Mouse (Mus musculus): ENCODE measurements around the gene Abhd6.

The Abhd6 gene

DNA sequence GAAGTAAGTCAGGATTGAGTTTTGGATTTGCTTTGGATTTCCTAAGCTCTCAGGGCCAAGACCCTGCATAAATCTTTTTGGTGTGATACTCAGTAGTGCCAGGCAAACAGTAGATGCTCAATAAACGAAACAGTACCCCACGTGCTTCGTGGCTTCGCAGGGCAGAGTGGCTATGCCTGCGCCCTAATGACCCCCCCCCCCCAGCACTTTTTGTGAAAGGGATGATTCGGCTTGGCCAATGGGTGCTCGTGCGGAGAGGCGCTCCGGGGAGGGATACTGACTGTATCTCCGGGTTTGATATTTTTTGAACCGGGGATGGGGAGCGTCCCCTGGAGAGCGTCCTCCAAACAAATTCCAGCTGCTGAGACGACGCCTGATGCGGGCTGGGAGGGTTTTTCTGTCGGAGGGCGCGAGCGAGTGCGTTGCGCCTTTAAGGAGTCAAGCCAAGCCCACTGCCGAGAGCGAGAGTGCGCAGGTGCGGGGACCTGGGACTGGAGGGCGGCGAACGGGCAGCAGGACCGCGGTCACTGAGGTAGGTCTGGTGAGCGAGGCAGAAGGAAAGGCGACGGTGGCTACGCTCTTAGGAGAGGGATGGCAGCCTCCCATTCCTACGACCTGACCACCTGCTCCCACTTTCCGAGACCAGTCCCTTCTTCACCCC is at the start of gene Abhd6:
Gene Abhd6, plus strand, starts transcription at position 471 of the 661 bp plus-strand sequence.
- peak; percentile 7 for DNase-seq (ENCODE audit: low read depth)

DNA sequence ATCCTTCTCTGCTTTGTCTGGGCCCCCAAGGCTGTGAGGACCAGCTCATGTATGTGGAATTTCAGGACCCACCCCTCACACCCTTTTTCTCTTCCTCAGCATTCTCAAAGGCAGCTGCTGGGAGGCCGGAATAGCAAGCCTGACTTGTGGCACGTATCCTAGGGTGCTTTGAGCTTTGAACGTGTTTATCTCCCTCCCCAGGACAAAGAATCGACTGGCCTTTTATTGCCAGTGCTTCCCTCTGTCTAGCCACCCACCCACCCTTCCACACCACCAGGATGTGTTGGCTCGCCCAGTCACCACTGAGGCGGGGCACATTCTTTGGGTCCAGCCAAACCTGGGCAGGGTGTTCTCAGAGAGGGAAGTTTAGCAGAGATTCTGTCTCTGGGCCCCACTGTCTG is 48.6 kb upstream of the Abhd6 start:
- no peak for DNase-seq (ENCODE audit: low read depth)

DNA sequence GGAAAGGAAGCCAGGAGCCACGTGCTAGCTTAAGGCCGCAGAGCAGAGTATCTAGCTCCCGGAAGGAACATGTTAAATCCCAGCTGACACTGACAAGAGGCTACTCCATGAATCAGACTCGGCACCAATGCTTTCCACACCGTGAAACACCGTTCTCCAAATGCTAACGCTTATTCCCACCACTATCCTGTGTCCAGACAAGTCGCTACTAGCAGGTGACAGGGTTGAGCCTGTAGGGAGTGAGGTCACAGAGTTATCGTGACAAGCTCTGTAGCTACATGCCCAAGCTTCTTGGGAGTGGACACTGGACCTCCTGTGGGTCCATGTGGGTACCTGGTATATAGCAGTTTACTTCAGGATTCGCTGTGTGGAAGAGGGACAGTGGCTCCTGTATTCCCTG is 46.3 kb upstream of the Abhd6 start:
- no peak for DNase-seq (ENCODE audit: low read depth)

DNA sequence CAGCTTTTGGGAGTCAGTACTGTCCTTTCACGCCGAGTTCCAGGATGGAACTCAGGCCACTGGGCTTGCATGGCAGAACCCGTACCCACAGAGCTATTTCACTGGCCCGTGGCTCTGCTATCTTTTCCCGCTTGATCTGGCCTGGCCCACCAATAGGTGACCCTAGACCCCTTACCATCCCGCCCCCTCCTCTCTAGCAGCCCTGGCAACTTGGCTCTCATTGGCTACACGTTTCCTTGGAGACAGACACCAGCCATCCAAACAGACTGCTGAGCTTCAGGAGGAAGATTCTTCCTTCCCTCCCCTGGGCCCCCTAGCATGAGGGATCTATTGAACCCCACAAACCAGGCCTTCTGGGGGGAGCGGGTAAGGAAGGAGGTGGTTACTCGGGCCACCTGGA is 45.7 kb upstream of the Abhd6 start, which contains the start of gene Gm45521:
Gene Gm45521, plus strand, starts transcription at position 240 of the 400 bp plus-strand sequence.
- DNase-seq (ENCODE audit: low read depth), result no peak

DNA sequence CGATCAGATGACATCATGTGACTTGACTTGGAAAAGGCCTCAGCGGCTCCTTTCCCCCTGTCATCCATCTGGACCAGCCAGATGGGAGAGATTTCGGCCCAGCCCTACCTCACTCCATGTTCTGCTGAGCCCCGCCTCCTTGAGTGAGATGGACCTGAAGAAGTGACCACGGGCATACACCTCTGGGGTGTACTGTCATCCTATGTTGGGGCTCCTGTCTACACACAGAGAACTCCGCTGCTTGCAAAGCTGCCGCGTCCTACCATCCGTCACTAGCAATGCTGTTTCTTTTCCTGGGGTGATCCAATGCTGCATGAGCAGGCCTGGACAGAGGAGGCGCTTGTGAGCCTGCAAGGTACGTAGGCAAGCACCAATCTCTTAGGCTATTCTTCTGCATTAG is 42.1 kb upstream of the Abhd6 start:
- no peak for DNase-seq (ENCODE audit: low read depth)

DNA sequence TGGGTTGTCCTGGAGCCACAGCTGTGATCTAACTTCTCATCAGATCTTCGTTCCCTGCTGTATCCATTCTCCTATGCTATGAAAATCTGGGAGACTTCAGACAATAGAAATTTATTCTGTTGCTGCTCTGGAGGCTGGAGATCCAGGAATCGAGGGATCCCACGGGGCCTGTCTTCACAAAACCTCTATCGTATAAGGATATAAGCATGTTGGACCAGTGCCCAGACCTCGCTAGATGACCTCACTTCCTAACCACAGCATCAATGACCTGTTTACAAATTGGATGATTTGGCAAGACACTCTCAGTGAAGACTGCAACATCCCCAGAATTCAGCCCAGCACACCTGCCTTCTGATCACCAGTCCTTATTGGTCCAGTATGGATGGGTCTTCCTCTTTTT is 41.0 kb upstream of the Abhd6 start:
- DNase-seq (ENCODE audit: low read depth), result no peak

DNA sequence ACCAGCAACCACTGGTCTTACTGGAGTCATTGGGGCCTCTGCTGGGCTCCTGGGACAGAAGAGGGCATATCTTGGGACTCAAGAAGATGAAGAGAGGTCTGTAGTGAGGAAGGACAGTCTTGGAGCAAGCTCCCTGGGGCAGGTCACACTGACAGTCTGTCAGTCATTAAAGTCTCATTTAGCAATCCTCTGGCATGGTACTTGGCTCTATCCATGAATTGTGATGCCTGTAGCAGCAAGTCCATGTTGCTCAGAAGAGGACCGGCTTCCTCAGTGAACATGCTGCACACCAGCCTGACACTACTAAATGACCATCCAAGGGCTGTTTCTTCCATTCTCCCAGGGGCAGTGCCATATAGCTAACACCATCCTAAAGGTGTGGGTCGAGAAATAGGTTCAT is 40.1 kb upstream of the Abhd6 start:
- DNase-seq (ENCODE audit: low read depth), result no peak

DNA sequence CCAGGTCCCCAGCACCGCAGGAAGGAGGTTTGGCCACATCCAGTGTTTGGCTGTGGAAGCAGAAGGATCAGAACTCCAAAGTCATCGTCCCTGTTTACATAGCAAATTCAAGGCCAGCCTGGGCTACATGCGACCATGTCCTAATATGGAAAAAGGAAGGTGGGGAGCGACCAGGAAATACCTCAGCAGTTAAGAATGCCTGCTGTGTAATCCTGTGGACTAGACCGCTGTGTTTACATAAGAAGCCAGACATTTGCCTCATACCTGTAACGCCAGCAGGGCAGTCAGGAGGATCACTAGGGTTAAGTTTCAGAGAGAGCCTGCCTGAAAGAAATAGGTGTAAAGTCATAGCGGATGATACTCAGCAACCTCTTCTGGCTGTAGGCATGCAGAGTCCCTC is 39.5 kb upstream of the Abhd6 start:
- no peak for DNase-seq (ENCODE audit: low read depth)

DNA sequence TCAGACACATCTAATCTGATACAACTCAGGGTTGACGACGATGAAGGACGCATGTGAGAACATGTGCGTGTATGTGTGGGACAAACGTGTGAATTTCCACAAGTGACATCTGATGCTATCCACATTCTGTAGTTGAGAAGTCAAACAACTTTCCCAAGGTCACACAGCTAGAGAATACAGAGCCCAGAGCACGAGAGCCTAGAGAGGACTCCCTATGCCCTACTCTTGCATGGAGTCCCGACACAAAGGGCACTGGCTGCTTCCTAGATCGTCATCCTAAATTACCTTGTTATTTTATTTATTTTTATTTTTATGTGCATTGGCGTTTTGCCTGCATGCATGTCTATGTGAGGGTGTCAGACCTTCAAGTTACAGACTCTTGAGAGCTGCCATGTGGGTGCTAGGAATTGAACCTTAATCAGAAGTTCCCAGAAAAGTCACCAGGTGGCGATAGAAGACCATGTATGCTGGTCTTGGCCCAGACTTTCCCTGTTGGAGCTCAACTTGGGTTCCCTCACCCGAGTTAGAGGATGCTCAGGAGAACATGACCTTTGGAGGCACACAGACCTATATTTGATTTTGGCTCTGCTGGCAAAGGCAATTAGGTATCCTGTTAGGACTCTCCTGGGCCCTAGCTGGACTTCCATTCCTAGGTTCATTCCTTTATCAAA is 38.3 kb upstream of the Abhd6 start:
- DNase-seq (ENCODE audit: low read depth), result peak; percentile 38

DNA sequence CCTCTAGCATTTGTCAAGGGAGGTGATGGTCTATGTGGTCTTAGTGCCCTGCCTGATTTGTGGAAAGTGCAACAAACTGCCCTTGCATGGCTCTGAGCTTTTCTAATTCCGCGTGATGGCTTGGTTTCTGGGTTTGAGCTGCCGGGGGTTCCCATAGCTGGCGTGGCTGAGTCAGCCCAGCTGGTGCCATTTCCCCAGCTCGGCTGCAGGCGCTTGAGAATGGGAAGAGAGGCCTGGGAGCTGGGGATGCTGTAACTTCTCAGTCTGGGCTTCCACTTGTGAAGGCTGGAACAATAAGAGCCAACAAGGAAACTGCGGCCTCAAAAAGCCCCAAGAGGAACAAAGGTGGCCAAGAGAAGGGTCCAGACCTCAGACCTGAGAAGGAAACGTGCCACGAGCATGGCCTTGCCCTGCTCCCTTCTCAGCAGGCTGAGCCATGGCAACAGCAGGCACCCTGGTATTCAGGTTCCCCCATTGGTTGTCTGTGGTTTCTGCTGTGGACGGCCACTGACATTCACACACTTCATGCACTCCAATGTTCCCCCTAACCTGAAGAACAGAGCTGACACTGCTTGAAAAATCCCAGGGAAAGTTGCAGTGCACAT is 30.7 kb upstream of the Abhd6 start:
- no peak for DNase-seq (ENCODE audit: low read depth)

DNA sequence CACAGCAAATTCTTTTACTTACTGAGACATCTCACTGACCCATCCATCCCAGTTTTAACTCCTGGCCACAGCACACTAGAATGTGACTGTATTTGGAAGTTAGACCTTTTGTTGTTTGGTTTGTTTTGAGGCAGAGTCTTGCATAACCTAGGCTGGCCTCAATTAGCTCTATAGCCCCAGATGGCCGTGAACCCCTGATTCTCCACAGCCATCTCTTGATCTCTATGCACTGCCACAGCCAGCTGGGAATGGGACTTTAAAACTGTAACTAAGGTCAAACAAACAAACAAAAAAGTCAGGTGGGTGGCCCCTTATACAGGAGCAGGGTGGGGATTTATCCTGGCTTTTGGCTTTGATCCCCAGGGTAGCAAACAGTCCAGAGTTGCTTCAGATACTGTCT is 28.1 kb upstream of the Abhd6 start:
- DNase-seq (ENCODE audit: low read depth), result no peak

DNA sequence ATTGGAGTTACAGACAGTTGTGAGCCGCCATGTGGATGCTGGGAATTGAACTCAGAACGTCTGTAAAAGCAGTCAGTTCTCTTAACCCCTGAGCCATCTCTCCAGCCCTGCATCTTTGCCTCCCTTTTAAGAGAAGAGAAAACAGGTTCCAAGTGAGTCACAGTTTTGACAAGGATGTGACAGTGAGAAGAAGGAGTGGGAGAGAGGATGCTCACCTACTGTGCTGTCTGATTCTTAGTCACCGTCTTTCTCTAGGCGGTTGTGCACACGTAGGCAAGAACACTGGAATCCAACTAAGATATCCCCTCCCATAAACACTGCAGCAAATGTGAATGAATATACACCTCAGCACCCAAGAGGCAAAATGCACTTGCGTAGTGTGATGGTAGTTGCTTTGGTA is 27.5 kb upstream of the Abhd6 start:
- DNase-seq (ENCODE audit: low read depth), result no peak

DNA sequence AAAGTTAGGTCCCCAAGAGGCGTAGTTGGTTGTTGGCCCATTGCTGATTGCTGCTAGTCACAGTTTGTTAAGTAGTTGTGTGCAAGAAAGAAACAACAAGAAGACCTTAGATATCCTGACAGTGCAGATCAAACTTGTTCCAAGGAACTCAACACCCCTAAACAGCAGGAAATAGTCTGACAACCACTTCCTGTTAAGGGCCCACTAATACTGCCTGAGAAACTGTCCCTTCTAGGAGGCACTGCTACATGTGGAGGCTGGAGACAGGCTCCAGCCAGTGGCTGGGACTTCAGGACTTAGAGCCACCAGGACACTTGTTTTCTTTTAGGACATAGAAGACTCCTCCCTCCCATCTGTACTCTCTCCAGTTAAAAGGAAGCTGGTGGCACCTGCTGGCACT is 25.2 kb upstream of the Abhd6 start:
- DNase-seq (ENCODE audit: low read depth), result no peak

DNA sequence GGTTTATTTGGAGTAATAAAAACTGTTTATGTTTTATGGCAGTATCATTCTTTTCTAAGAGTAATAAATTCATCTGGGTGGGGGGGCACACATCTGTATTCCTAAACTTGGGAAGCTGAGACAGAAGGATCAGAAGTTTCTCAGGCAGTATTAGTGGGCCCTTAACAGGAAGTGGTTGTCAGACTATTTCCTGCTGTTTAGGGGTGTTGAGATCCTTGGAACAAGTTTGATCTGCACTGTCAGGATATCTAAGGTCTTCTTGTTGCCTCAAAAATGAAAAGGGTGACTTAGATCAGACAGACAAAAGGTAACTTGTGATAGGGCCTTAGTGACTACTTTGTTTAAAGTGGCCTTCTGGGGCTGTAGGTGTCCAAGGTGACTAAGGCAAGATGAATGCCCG is 24.5 kb upstream of the Abhd6 start:
- DNase-seq (ENCODE audit: low read depth), result no peak

DNA sequence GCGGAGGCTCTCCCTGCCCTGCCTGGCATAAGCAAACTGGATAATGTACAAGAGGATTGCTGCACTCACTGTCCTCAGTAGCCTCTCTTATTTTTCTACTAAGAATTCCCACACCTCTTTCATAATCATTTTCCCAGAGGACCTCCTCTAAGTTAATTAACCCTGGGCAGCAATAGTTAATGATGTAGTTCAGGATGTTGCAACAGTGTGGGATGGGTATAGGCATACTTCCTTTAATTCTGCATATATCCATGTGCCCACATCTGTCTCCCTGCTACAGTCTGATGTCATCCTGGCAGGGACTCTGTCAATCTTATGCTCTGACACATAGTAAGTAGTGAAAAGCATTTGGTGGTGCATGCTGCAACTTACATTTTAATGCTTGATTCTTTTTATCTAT is 21.5 kb upstream of the Abhd6 start:
- DNase-seq (ENCODE audit: low read depth), result no peak

DNA sequence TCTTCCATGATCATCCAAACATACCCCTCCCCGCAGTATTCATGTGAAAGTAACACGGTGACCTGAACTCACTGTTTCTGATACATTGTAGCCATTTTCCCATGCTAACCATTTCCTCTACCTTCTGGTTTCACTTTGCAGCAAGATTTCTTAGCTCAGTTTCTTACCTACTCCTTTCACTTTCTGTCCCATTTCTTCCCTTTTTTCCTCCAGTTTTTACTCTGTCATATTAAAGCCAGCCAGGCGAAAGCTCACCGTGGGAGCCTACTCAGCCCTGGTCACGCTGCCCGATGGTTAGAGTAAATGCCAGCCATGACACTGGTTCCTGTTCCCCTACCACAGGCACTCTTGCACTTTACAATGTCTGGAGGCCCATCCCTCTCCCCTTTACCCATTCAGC is 15.8 kb upstream of the Abhd6 start:
- no peak for DNase-seq (ENCODE audit: low read depth)

DNA sequence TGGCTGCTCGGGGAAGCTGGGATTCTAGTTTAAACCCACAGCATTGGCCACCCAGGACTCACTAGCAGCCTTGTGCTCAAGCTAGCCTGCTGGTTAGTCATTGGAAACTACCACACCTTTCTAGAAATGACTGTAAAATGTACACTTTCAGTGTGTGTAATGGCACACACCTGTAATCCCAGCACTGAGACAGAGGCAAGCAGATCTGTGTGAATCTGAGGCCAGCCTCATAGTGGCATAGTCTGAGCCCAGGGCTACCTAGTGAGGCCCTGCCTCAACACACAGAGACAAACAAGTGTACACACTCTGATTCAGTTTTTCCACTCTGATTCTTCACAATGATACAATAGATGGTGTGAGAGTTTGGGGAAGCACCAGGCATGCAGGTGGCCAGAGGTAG is 13.3 kb upstream of the Abhd6 start:
- DNase-seq (ENCODE audit: low read depth), result no peak

DNA sequence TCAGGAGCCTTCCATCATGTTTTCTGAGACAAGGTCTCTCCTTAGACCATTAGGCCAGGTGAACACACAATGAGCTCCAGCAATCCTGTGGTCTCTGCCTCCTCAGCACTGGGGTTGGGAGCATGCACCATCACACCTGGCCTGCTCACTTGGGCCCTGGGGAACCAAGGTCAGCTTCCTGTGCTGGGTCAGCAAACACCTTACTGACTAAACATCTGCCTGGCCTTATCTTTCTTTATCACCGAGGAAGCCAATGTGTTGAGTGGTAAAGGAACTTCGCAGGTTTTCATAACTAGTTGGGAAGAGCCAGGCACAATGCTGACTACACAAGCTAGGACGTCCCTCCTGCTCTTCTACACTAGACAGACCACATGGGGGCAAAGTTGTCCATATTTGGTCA is 12.7 kb upstream of the Abhd6 start:
- DNase-seq (ENCODE audit: low read depth), result no peak

DNA sequence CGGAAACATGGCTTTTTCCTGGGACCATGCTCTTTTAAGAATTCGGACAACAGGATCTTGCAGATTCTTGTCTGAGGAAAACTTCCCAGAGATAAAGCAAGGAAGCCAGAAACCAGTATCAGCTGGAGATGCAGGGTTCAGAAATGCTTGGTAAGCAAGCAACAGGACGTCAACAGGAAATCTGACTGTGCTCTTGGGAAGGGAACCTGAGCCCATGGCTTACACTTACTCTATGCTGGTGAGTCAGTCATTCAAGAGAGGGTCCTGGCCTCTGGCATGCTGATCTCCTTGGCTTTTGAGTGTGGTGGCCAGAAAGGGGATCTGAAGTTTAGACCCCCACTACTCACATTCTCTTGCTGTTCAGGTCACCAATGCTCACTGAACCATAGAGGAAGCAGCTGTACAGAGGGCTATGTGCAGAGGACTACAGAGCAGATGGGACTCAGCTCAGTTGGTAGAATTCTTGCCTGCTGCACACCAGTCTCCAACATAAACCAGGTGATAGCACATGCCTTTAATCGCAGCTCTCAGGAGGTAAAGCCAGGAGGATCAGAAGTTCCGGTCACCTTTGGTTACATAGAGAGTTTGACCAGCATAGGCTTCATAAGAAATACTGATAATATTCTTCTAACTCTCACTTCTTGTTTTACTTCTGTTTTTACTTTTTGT is 11.5 kb upstream of the Abhd6 start:
- no peak for DNase-seq (ENCODE audit: low read depth)

DNA sequence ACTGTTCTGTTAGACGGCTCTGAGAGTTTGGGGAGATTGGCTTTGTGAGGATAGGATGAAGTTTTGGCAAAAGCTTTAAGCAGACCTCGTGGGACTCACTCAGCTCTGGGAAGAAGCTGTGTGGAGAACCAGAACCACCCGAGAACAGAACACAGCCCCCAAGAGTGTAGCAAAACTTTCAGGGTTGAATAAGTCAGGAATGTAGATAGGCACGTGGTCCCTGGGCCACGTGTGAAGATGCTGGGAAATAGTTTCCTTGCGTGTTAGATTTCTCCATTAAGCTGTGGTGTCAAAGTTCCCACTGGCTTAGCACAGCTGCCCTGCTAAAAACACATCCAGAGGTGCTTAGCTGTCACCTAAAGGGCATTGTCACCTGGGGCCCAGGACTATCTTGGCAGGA is 10.5 kb upstream of the Abhd6 start:
- DNase-seq (ENCODE audit: low read depth), result no peak

DNA sequence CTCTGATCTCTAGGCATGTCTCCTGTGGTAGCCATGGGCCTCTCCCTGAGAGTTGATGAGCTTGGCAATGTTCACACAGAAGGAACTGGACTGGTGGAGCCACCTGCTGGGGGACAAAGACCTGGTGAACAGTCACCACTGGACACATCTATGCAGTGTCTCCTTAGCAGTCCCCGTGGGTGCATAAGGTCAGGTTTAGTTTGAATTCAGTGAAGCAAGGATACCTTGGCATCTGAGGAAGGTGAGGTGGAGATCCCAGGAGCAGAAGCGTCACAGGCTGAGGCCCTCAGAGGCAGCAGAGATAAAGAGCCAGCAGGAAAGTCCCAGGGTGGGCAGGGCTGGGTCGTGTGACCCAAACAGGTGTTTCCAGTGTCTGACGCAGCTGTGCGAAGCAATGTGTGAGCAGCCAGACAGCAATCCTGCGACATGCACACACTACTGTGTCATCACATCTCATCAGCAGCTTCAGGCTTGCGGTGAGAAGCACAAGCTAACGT is 8.4 kb upstream of the Abhd6 start, which contains the start of gene Dnase1l3:
Gene Dnase1l3, minus strand, starts transcription at position 303 of the 497 bp plus-strand sequence.
- no peak for DNase-seq (ENCODE audit: low read depth)

DNA sequence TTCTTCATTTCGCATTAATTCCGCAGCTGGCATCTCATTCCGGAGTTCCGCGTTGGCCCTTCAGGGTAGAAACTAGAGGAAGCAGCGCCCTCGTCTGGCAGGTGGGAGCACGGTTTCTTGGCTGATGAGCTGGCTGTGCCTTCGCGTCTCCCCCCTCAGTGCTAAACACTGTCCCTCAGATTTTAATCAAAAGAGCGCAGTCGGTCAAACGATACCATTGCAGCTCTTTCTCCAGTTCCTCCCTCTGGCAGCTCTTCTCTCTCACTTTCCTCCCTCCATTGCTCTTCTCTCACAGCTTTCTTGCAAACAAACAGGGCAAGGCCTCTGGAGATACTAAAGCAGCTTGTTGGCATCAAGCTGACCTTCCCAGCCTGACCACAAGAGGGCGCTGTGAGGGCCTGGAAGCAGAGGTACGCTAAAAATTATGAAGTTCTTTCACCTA is 5.4 kb upstream of the Abhd6 start:
- DNase-seq (ENCODE audit: low read depth), result peak; percentile 75

DNA sequence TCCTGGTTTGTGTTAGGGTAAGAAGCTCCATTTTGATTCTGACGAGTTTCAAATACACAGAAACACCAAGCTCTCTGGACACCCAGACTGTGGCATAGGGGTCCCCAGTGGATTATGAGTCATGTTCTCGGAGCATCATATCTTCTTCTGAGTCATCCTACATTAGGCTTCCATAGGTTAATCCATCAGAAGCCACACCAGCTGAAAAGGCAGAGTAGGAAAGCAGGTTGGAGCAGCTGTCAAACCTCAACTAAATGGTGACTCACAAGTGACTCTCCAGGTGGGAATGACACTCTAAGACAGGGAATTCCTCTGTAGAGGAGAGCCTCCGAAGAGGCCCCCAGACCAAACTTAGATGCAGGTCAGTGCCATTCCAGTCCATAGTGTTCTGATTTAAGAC is 3.7 kb upstream of the Abhd6 start:
- DNase-seq (ENCODE audit: low read depth), result no peak

Data from c-Kit-positive CD71-positive TER-119-negative erythroid progenitor cells, embryonic 14.5 days (primary cell).